Mouse (Mus musculus): ENCODE results near the gene Psmb3. TPM values are rescaled to one million over a fixed set of nuclear protein-coding genes. Genes with fewer than 3 reads are reported as not detected.

Gene Psmb3
- total and polyA plus RNA-seq, 2 experiments from 2014 or later = 449 to 473 TPM

GRCm38 (mm10) chr11:97716021-97716420 is 12.8 kb downstream of the Psmb3 start:
- ATAC-seq (ENCODE audit: low FRiP score) (no peak), DNase-seq (ENCODE audit: low spot score) (no peak)
- no peak for TF ChIP-seq CTCF (IDR thresholded peaks at IDR 0.05)
- no peaks in the 10 kb centered on the region for H3K4me1 ChIP-seq (ENCODE audit: insufficient read depth, low read length)
- no peak overlapping the region for H3K27ac ChIP-seq (ENCODE audit: low read depth, low read length)
- no peak overlapping the region for H3K4me3 ChIP-seq (ENCODE audit: low read depth, low read length)
- H3K9me3 ChIP-seq (ENCODE audit: low read length) = no peaks in the 10 kb centered on the region
- H3K27me3 ChIP-seq (ENCODE audit: insufficient read depth, low read length) = no peaks in the 10 kb centered on the region
- peaks cover 63% of the 10 kb centered on the region for H3K36me3 ChIP-seq (ENCODE audit: insufficient read depth, low read length)
- WGBS = 85% methylated on average over 8 of the region's 8 CpGs
- no peak overlapping the region for H3K4me2 ChIP-seq (ENCODE audit: low read depth, low read length, poor library complexity, severe bottlenecking)
- no peak overlapping the region for H3K9ac ChIP-seq (replicated peaks; ENCODE audit: low read length, poor library complexity, severe bottlenecking)

GRCm38 (mm10) chr11:97717369-97718280 is 14.4 kb downstream of the Psmb3 start:
- Histone ChIP-seq H3K9me3 (ENCODE audit: low read length) (no peaks in the 10 kb centered on the region), H3K9ac (replicated peaks; ENCODE audit: low read length, poor library complexity, severe bottlenecking) (no peak overlapping the region), H3K4me2 (ENCODE audit: low read depth, low read length, poor library complexity, severe bottlenecking) (no peak overlapping the region), H3K27ac (ENCODE audit: low read depth, low read length) (no peak overlapping the region), H3K4me1 (ENCODE audit: insufficient read depth, low read length) (no peaks in the 10 kb centered on the region), H3K4me3 (ENCODE audit: low read depth, low read length) (no peak overlapping the region), H3K27me3 (ENCODE audit: insufficient read depth, low read length) (no peaks in the 10 kb centered on the region), H3K36me3 (ENCODE audit: insufficient read depth, low read length) (peaks cover 64% of the 10 kb centered on the region)
- TF ChIP-seq CTCF (IDR thresholded peaks at IDR 0.05) = no peak
- ATAC-seq (ENCODE audit: low FRiP score) = no peak
- no peak for DNase-seq (ENCODE audit: low spot score)
- 88% methylated on average over 26 of the region's 26 CpGs for WGBS

GRCm38 (mm10) chr11:97718281-97718860 is 15.2 kb downstream of the Psmb3 start:
- ATAC-seq (ENCODE audit: low FRiP score) = no peak
- no peak for DNase-seq (ENCODE audit: low spot score)
- TF ChIP-seq CTCF (IDR thresholded peaks at IDR 0.05) = no peak
- Histone ChIP-seq H3K9ac (replicated peaks; ENCODE audit: low read length, poor library complexity, severe bottlenecking) (no peak overlapping the region), H3K4me2 (ENCODE audit: low read depth, low read length, poor library complexity, severe bottlenecking) (no peak overlapping the region), H3K27ac (ENCODE audit: low read depth, low read length) (no peak overlapping the region), H3K27me3 (ENCODE audit: insufficient read depth, low read length) (no peaks in the 10 kb centered on the region), H3K36me3 (ENCODE audit: insufficient read depth, low read length) (peaks cover 63% of the 10 kb centered on the region), H3K4me1 (ENCODE audit: insufficient read depth, low read length) (no peaks in the 10 kb centered on the region), H3K9me3 (ENCODE audit: low read length) (no peaks in the 10 kb centered on the region), H3K4me3 (ENCODE audit: low read depth, low read length) (no peak overlapping the region)
- WGBS = 87% methylated on average over 15 of the region's 15 CpGs

- Histone ChIP-seq H3K9ac (replicated peaks; ENCODE audit: low read length, poor library complexity, severe bottlenecking) (no peak overlapping the region), H3K27ac (ENCODE audit: low read depth, low read length) (no peak overlapping the region), H3K9me3 (ENCODE audit: low read length) (no peaks in the 10 kb centered on the region), H3K4me2 (ENCODE audit: low read depth, low read length, poor library complexity, severe bottlenecking) (no peak overlapping the region), H3K4me1 (ENCODE audit: insufficient read depth, low read length) (no peaks in the 10 kb centered on the region), H3K36me3 (ENCODE audit: insufficient read depth, low read length) (peaks cover 67% of the 10 kb centered on the region), H3K4me3 (ENCODE audit: low read depth, low read length) (no peak overlapping the region), H3K27me3 (ENCODE audit: insufficient read depth, low read length) (no peaks in the 10 kb centered on the region)
- DNase-seq (ENCODE audit: low spot score) = no peak
- WGBS = 88% methylated on average over 4 of the region's 4 CpGs
- no peak for ATAC-seq (ENCODE audit: low FRiP score)
- TF ChIP-seq CTCF (IDR thresholded peaks at IDR 0.05) = no peak
These were observed 15.8 kb downstream of the Psmb3 start for GRCm38 (mm10) chr11:97719041-97719440.

- Histone ChIP-seq H3K27ac (ENCODE audit: low read depth, low read length) (no peak overlapping the region), H3K4me3 (ENCODE audit: low read depth, low read length) (no peak overlapping the region), H3K9me3 (ENCODE audit: low read length) (no peaks in the 10 kb centered on the region), H3K36me3 (ENCODE audit: insufficient read depth, low read length) (peaks cover 79% of the 10 kb centered on the region), H3K4me2 (ENCODE audit: low read depth, low read length, poor library complexity, severe bottlenecking) (no peak overlapping the region), H3K4me1 (ENCODE audit: insufficient read depth, low read length) (no peaks in the 10 kb centered on the region), H3K27me3 (ENCODE audit: insufficient read depth, low read length) (no peaks in the 10 kb centered on the region), H3K9ac (replicated peaks; ENCODE audit: low read length, poor library complexity, severe bottlenecking) (no peak overlapping the region)
- DNase-seq (ENCODE audit: low spot score) (no peak), ATAC-seq (ENCODE audit: low FRiP score) (no peak)
- WGBS = 95% methylated on average over 4 of the region's 4 CpGs
- TF ChIP-seq CTCF (IDR thresholded peaks at IDR 0.05) = no peak
These were observed 18.1 kb downstream of the Psmb3 start for GRCm38 (mm10) chr11:97721338-97721737.

GRCm38 (mm10) chr11:97723709-97724108 is 20.5 kb downstream of the Psmb3 start:
- Histone ChIP-seq H3K4me3 (ENCODE audit: low read depth, low read length) (no peak overlapping the region), H3K4me1 (ENCODE audit: insufficient read depth, low read length) (no peaks in the 10 kb centered on the region), H3K4me2 (ENCODE audit: low read depth, low read length, poor library complexity, severe bottlenecking) (no peak overlapping the region), H3K9ac (replicated peaks; ENCODE audit: low read length, poor library complexity, severe bottlenecking) (no peak overlapping the region), H3K27ac (ENCODE audit: low read depth, low read length) (no peak overlapping the region), H3K9me3 (ENCODE audit: low read length) (no peaks in the 10 kb centered on the region), H3K36me3 (ENCODE audit: insufficient read depth, low read length) (peaks cover 82% of the 10 kb centered on the region), H3K27me3 (ENCODE audit: insufficient read depth, low read length) (no peaks in the 10 kb centered on the region)
- 91% methylated on average over 7 of the region's 7 CpGs for WGBS
- TF ChIP-seq CTCF (IDR thresholded peaks at IDR 0.05) = no peak
- DNase-seq (ENCODE audit: low spot score) (no peak), ATAC-seq (ENCODE audit: low FRiP score) (no peak)
